Mouse (Mus musculus) forebrain, embryonic 15.5 days (tissue): Measurements from ENCODE around the gene Carmil2. TPM values are rescaled to one million over a fixed set of nuclear protein-coding genes. Genes with fewer than 3 reads are reported as not detected.

Source experiments
- ATAC-seq: fragments of 200-750 bp; cut with Nextera tagmentation; replicated peaks from 2 replicates; pipeline ENCODE4 v1.8.0; 2017; ENCODE audit warnings: mild to moderate bottlenecking, moderate TSS enrichment, moderate library complexity
- H3K27ac ChIP-seq: fragments of 300-500 bp; sonication (generic); replicated peaks from 2 replicates; pipeline ENCODE4 v1.5.1; 2015; ENCODE audit warnings: mild to moderate bottlenecking, inconsistent platforms
- H3K27me3 ChIP-seq: fragments of 300-500 bp; sonication (generic); 2 replicates; pipeline ENCODE4 v1.6.1; 2015; ENCODE audit warnings: inconsistent platforms
- H3K36me3 ChIP-seq: fragments of 300-500 bp; sonication (generic); 2 replicates; pipeline ENCODE4 v1.6.1; 2015; ENCODE audit warnings: mild to moderate bottlenecking, inconsistent platforms
- H3K4me1 ChIP-seq: fragments of 300-500 bp; sonication (generic); 2 replicates; pipeline ENCODE4 v1.6.1; 2015; ENCODE audit warnings: inconsistent platforms
- H3K4me2 ChIP-seq: fragments of 300-500 bp; sonication (generic); replicated peaks from 2 replicates; pipeline ENCODE4 v1.6.1; 2015; ENCODE audit warnings: mild to moderate bottlenecking, inconsistent platforms
- H3K4me3 ChIP-seq: fragments of 300-500 bp; sonication (generic); 2 replicates; pipeline ENCODE4 v1.5.1; 2015; ENCODE audit warnings: mild to moderate bottlenecking, inconsistent platforms
- H3K9ac ChIP-seq: fragments of 300-500 bp; sonication (generic); replicated peaks from 2 replicates; pipeline ENCODE4 v1.6.1; 2015; ENCODE audit warnings: mild to moderate bottlenecking, inconsistent platforms
- H3K9me3 ChIP-seq: fragments of 300-500 bp; sonication (generic); 2 replicates; pipeline ENCODE4 v1.6.1; 2016; ENCODE audit warnings: inconsistent platforms
- WGBS: fragments of 180-500 bp; shearing (Covaris S2); methylation state at CpG from one replicate; pipeline ENCODE4 v1.1.7; 2015; ENCODE audit warnings: mixed read lengths; 5-methylcytosine and 5-hydroxymethylcytosine counted together
- polyA plus RNA-seq: library from polyadenylated mRNA; unstranded; fragments of >200 nt; fragmentation: Nextera tagmentation; extraction: Ambion mirVana; gene quantifications from 2 replicates; pipeline ENCODE4 v1.2.1, GENCODE M21; 2015

Gene Carmil2
- polyA plus RNA-seq: 12.1 and 12.3 TPM in 2 replicates

DNA sequence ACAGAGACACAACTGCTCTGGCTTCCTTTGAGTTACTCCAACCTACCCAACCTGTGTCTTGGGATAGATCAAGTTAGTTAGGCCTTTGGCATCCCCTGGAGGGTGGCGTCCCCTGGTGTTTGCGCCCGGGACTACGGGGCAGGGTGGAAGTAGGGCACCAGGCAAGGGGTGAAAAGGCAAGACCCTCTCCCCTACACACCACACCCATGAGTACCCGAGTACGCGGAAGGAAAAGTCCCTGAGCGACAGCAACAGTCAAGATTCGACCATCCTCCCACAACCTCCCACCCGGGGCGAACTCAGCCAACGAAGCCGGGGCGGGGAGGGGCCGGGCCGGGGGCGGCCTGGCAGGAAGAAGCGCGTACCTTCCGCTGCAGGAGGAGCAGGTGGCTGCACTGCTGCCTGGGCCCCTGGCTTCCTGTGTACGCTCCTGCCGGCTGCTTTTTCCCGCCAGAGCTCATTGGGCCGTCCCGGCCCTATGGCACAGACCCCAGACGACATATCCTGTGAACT is at the start of gene Carmil2:
Gene Carmil2 (plus strand): TSS at position 479 of the 513 bp plus-strand sequence.
- Histone ChIP-seq H3K4me1 (no peaks in the 10 kb centered on the region), H3K9me3 (no peaks in the 10 kb centered on the region)
- no peak for ATAC-seq

DNA sequence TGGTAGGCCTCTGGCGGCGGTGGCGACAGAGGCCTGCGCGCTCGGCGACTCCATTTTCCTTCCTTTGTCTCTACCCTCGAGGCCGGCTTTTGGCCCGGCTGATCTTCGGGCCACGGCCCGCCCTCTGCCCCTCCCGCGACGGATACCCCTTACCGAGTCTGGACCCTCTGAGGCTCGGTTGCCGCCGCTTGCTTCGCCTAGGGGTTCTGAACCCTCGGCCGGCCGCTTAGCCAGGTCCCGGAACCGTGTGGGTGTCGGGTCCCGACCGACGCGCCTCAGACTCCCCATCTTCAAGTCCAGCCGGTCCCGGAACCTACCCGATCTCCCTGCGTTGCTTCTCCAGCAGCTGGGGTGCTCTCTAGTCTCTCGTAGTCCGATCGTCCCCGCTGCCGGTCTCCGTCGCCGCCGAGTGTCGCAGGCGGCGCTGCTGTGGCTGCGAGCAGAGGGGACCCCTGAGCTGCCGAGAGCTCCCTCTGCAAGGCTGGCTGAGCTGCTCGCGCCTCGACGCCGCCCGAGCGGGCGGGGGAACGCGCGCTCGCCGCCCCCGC is 49.0 kb upstream of the Carmil2 start, which contains the start of gene Agrp:
Gene Agrp (minus strand): TSS at position 431 of the 548 bp plus-strand sequence.
- ATAC-seq: peak; percentile 60
- no peaks in the 10 kb centered on the region for H3K27me3 ChIP-seq
- H3K4me1 ChIP-seq: peaks cover 43% of the 10 kb centered on the region
- WGBS: under 1% methylated on average over 54 of the region's 63 CpGs
- peak within 1 kb of the TSS; percentile 78 for H3K4me2 ChIP-seq
- no peaks in the 10 kb centered on the region for H3K9me3 ChIP-seq
- peak within 1 kb of the TSS; percentile 100 for H3K27ac ChIP-seq
- no peaks in the 10 kb centered on the region for H3K36me3 ChIP-seq
- peak within 1 kb of the TSS; percentile 98 for H3K9ac ChIP-seq
- peak within 1 kb of the TSS; percentile 93 for H3K4me3 ChIP-seq

More for the DNA sequence above, at the start of gene Carmil2:
- WGBS: 13% methylated on average over 25 of the region's 26 CpGs
- no peak within 1 kb of the TSS for H3K27ac ChIP-seq
- no peak within 1 kb of the TSS for H3K4me2 ChIP-seq
- no peaks in the 10 kb centered on the region for H3K27me3 ChIP-seq
- H3K4me3 ChIP-seq: no peak within 1 kb of the TSS
- no peak within 1 kb of the TSS for H3K9ac ChIP-seq
- H3K36me3 ChIP-seq: peaks cover 37% of the 10 kb centered on the region

DNA sequence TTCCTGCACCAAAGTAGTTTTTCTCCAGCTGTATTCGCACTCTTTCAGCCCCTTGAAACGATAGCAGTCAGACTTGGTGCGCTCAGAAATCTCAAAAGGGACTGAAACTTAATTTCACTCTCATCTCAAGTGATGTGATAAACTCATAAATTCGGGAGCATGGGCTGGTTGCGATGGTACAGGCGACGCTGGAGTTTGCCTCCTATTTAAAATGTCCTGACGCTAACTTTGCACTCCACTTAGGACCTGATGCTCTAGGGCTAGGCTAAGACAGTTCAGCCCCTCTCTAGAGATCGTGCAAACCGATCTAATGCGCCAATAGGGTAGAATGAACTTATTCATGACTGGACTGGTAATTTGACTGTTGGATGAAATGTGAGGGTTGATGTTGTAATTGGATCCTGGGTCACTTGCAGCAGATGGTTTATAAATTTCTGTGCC is 48.5 kb upstream of the Carmil2 start:
- H3K4me3 ChIP-seq: peak overlapping the region; percentile 93
- H3K4me2 ChIP-seq: peak overlapping the region; percentile 76
- H3K9ac ChIP-seq: peak overlapping the region; percentile 98
- ATAC-seq: no peak
- H3K9me3 ChIP-seq: no peaks in the 10 kb centered on the region
- no peaks in the 10 kb centered on the region for H3K27me3 ChIP-seq
- WGBS: 0% methylated on average over 11 of the region's 11 CpGs
- no peaks in the 10 kb centered on the region for H3K36me3 ChIP-seq
- peaks cover 43% of the 10 kb centered on the region for H3K4me1 ChIP-seq
- peak overlapping the region; percentile 100 for H3K27ac ChIP-seq

GRCm38 (mm10) chr8:105638510-105638909 is 47.6 kb upstream of the Carmil2 start:
- H3K9ac ChIP-seq: peak overlapping the region; percentile 98
- peaks cover 43% of the 10 kb centered on the region for H3K4me1 ChIP-seq
- no peaks in the 10 kb centered on the region for H3K27me3 ChIP-seq
- peak overlapping the region; percentile 93 for H3K4me3 ChIP-seq
- ATAC-seq: no peak
- H3K27ac ChIP-seq: 0 out of 2 replicates have a peak overlapping the region, but pooled peaks have one; percentile 20
- 87% methylated on average over 4 of the region's 4 CpGs for WGBS
- H3K4me2 ChIP-seq: peak overlapping the region; percentile 76
- H3K9me3 ChIP-seq: no peaks in the 10 kb centered on the region
- H3K36me3 ChIP-seq: peaks cover 1% of the 10 kb centered on the region; the same call in 1 of the 2 replicates

DNA sequence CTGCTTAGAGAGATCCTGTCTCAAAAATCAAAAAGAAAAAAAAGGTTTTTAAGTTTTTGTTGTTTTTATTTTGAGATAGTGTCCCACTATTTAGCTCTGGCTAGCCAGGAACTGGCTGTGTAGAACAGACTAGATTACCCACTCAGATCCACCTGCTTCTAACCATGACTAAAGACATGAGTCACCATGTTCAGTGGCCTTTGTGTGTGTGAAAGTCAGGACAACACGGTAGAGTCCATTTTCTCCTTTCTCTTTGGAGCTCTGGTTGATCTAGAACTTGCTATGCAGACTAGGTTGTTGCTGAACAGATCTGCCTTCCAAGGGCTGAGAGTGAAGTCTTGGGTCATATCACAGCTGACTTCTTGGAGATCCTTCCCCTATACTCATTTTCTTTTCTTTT is 46.2 kb upstream of the Carmil2 start:
- Histone ChIP-seq H3K36me3 (peaks cover 10% of the 10 kb centered on the region), H3K27me3 (no peaks in the 10 kb centered on the region), H3K9me3 (no peaks in the 10 kb centered on the region), H3K27ac (no peak overlapping the region), H3K9ac (no peak overlapping the region), H3K4me3 (no peak overlapping the region), H3K4me2 (no peak overlapping the region), H3K4me1 (peaks cover 42% of the 10 kb centered on the region)
- ATAC-seq: no peak
- 85% methylated on average over 1 of the region's 1 CpGs for WGBS

GRCm38 (mm10) chr8:105640511-105640910 is 45.6 kb upstream of the Carmil2 start:
- Histone ChIP-seq H3K36me3 (peaks cover 17% of the 10 kb centered on the region), H3K27me3 (no peaks in the 10 kb centered on the region), H3K27ac (no peak overlapping the region), H3K4me1 (peaks cover 35% of the 10 kb centered on the region), H3K4me3 (no peak overlapping the region), H3K4me2 (no peak overlapping the region), H3K9me3 (no peaks in the 10 kb centered on the region), H3K9ac (no peak overlapping the region)
- WGBS: 64% methylated on average over 2 of the region's 2 CpGs
- no peak for ATAC-seq

GRCm38 (mm10) chr8:105645205-105645604 is 40.9 kb upstream of the Carmil2 start:
- Histone ChIP-seq H3K36me3 (peaks cover 32% of the 10 kb centered on the region), H3K4me1 (peaks cover 7% of the 10 kb centered on the region), H3K9me3 (no peaks in the 10 kb centered on the region), H3K27ac (no peak overlapping the region), H3K4me2 (no peak overlapping the region), H3K27me3 (no peaks in the 10 kb centered on the region), H3K4me3 (no peak overlapping the region), H3K9ac (no peak overlapping the region)
- ATAC-seq: no peak
- 100% methylated on average over 1 of the region's 1 CpGs for WGBS

GRCm38 (mm10) chr8:105648929-105649328 is 37.1 kb upstream of the Carmil2 start:
- Histone ChIP-seq H3K36me3 (peaks cover 39% of the 10 kb centered on the region), H3K9me3 (no peaks in the 10 kb centered on the region), H3K4me3 (no peak overlapping the region), H3K4me2 (no peak overlapping the region), H3K4me1 (no peaks in the 10 kb centered on the region), H3K27me3 (no peaks in the 10 kb centered on the region), H3K9ac (no peak overlapping the region), H3K27ac (no peak overlapping the region)
- ATAC-seq: no peak
- WGBS: 100% methylated on average over 1 of the region's 1 CpGs

GRCm38 (mm10) chr8:105657641-105658040 is 28.4 kb upstream of the Carmil2 start:
- no peaks in the 10 kb centered on the region for H3K27me3 ChIP-seq
- H3K9me3 ChIP-seq: no peaks in the 10 kb centered on the region
- peaks cover 7% of the 10 kb centered on the region; the same call in 1 of the 2 replicates for H3K36me3 ChIP-seq
- no peak overlapping the region for H3K4me2 ChIP-seq
- no peak overlapping the region for H3K4me3 ChIP-seq
- no peak for ATAC-seq
- H3K4me1 ChIP-seq: no peaks in the 10 kb centered on the region
- H3K9ac ChIP-seq: no peak overlapping the region
- no peak overlapping the region for H3K27ac ChIP-seq

GRCm38 (mm10) chr8:105661167-105661566 is 24.9 kb upstream of the Carmil2 start:
- Histone ChIP-seq H3K27me3 (no peaks in the 10 kb centered on the region), H3K4me2 (no peak overlapping the region), H3K27ac (no peak overlapping the region), H3K4me3 (no peak overlapping the region), H3K4me1 (no peaks in the 10 kb centered on the region), H3K36me3 (peaks cover 26% of the 10 kb centered on the region), H3K9me3 (no peaks in the 10 kb centered on the region), H3K9ac (no peak overlapping the region)
- no peak for ATAC-seq
- 82% methylated on average over 3 of the region's 3 CpGs for WGBS

DNA sequence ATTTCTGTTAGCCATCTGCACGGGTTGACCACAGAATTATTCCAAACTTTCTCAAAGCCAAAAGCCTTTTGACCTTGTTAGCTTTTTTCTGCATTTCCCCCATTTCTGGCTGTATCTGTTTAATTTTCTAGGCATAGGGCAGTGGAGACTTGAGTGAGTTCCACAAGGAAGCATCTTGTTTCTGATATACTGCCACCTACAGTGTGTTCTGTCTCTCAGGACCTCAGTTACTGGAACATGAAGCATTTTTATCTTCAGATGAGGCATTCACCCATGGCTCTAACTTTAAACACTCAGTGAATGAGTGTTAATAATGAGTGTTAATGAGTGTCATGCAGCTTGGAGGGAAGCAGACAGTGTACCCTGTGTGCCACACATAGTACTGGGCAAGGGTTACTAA is 8.2 kb upstream of the Carmil2 start:
- Histone ChIP-seq H3K27me3 (no peaks in the 10 kb centered on the region), H3K4me2 (no peak overlapping the region), H3K9ac (no peak overlapping the region), H3K4me1 (no peaks in the 10 kb centered on the region), H3K36me3 (peaks cover 89% of the 10 kb centered on the region), H3K27ac (no peak overlapping the region), H3K4me3 (no peak overlapping the region), H3K9me3 (no peaks in the 10 kb centered on the region)
- no peak for ATAC-seq
- 87% methylated on average over 1 of the region's 1 CpGs for WGBS

DNA sequence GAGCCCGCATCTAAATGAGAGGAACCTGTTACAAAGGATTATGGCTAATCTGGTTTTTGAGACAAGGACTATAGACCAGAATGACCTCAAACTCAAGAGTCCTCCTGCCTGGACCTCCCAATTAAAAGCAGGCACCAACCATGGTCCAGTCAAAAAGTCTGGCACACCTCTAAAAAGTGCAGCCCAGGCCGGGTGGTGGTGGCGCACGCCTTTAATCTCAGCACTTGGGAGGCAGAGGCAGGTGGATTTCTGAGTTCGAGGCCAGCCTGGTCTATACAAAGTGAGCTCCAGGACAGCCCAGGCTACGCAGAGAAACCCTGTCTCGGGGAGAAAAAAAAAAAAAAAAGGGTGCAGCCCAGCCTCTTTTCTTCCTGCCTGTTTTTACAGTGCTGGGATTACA is 749 bp upstream of the Carmil2 start:
- 83% methylated on average over 7 of the region's 7 CpGs for WGBS
- H3K27ac ChIP-seq: no peak overlapping the region
- ATAC-seq: no peak
- H3K9ac ChIP-seq: no peak overlapping the region
- H3K4me1 ChIP-seq: no peaks in the 10 kb centered on the region
- no peak overlapping the region for H3K4me2 ChIP-seq
- no peak overlapping the region for H3K4me3 ChIP-seq
- H3K27me3 ChIP-seq: no peaks in the 10 kb centered on the region
- no peaks in the 10 kb centered on the region for H3K9me3 ChIP-seq
- peaks cover 42% of the 10 kb centered on the region for H3K36me3 ChIP-seq

DNA sequence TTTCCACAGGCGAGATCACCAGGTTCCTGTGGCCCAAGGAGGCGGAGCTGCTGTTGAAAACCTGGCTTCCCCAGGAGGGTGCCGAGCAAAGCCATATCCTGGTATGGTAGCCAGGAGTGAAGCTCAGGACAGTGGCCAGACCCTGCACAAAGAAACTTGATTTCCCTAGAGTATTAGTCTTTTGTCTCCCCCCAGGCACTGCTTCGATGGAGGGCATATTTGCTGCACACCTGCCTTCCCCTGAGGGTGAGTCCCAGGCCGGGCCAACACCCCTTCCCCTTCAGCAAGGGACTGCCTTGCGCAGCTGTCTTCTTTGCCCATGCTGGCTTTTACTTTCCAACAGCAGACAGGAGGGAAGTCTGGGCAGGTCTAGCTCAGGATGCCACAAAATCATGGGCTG is 477 bp downstream of the Carmil2 start:
- ATAC-seq: no peak
- Histone ChIP-seq H3K4me3 (no peak overlapping the region), H3K27me3 (no peaks in the 10 kb centered on the region), H3K36me3 (peaks cover 30% of the 10 kb centered on the region), H3K9me3 (no peaks in the 10 kb centered on the region), H3K4me2 (no peak overlapping the region), H3K4me1 (no peaks in the 10 kb centered on the region), H3K27ac (no peak overlapping the region), H3K9ac (no peak overlapping the region)
- WGBS: 66% methylated on average over 6 of the region's 6 CpGs
